Mouse (Mus musculus) thymus, adult 2 months (tissue): Measurements from ENCODE around the gene Hist1h2be. TPM values are rescaled to one million over a fixed set of nuclear protein-coding genes. Genes with fewer than 3 reads are reported as not detected.
A peak's percentile ranks its signal among the peaks of the same experiment; 100 is the strongest.
"Not testable (repeated sequence)": the region's sequence is repeated elsewhere in the genome, so short reads cannot be mapped to it uniquely, and the experiment has no call there.

Experiments used
- DNase-seq: peaks from one replicate; pipeline ENCODE4 v3.0.0; 2021
- H3K27ac ChIP-seq: fragments of 200-500 bp; 2 replicates; pipeline ENCODE4 v1.5.1; 2012; ENCODE audit warnings: low read length, control low read depth; ENCODE audit not compliant: control insufficient read depth, insufficient read depth
- H3K27me3 ChIP-seq: fragments of 200-500 bp; 2 replicates; pipeline ENCODE4 v1.6.1; 2012; ENCODE audit warnings: mild to moderate bottlenecking, low read length, moderate library complexity, mixed read lengths; ENCODE audit not compliant: control insufficient read depth, insufficient read depth
- H3K36me3 ChIP-seq: fragments of 200-500 bp; 2 replicates; pipeline ENCODE4 v1.6.1; 2012; ENCODE audit warnings: mild to moderate bottlenecking, low read length, moderate library complexity; ENCODE audit not compliant: control insufficient read depth, insufficient read depth
- H3K4me1 ChIP-seq: fragments of 200-500 bp; replicated peaks from 2 replicates; pipeline ENCODE4 v1.6.1; 2012; ENCODE audit warnings: low read length; ENCODE audit not compliant: control insufficient read depth, insufficient read depth
- H3K4me3 ChIP-seq: fragments of 200-500 bp; 2 replicates; pipeline ENCODE4 v1.5.1; 2012; ENCODE audit warnings: mild to moderate bottlenecking, low read length, control low read depth, moderate library complexity; ENCODE audit not compliant: control insufficient read depth, insufficient read depth
- CTCF ChIP-seq: fragments of 200-500 bp; IDR thresholded peaks from 2 replicates; pipeline ENCODE4 v1.5.1; 2012; ENCODE audit warnings: mild to moderate bottlenecking, control low read depth, low read length, moderate library complexity, borderline replicate concordance; ENCODE audit not compliant: control insufficient read depth, poor library complexity, insufficient read depth; ENCODE audit errors: extremely low read depth
- POLR2A ChIP-seq: fragments of 200-500 bp; IDR thresholded peaks from 2 replicates; pipeline ENCODE4 v1.6.1; 2012; ENCODE audit warnings: mild to moderate bottlenecking, low read length, control low read depth, moderate library complexity; ENCODE audit not compliant: control insufficient read depth, poor library complexity, insufficient read depth; ENCODE audit errors: extremely low read depth
- WGBS: fragments of 180-500 bp; shearing (Covaris S2); methylation state at CpG from one replicate; pipeline ENCODE4 v1.1.7; 2018; 5-methylcytosine and 5-hydroxymethylcytosine counted together
- polyA plus RNA-seq: library from polyadenylated mRNA; depleted of rRNA; stranded (reverse); fragments of >200 nt; gene quantifications from 2 replicates; pipeline ENCODE4 v1.2.3, GENCODE M21; 2012; rRNA removed

Gene Hist1h2be
- polyA plus RNA-seq = 14.4 and 19.9 TPM in 2 replicates

DNA sequence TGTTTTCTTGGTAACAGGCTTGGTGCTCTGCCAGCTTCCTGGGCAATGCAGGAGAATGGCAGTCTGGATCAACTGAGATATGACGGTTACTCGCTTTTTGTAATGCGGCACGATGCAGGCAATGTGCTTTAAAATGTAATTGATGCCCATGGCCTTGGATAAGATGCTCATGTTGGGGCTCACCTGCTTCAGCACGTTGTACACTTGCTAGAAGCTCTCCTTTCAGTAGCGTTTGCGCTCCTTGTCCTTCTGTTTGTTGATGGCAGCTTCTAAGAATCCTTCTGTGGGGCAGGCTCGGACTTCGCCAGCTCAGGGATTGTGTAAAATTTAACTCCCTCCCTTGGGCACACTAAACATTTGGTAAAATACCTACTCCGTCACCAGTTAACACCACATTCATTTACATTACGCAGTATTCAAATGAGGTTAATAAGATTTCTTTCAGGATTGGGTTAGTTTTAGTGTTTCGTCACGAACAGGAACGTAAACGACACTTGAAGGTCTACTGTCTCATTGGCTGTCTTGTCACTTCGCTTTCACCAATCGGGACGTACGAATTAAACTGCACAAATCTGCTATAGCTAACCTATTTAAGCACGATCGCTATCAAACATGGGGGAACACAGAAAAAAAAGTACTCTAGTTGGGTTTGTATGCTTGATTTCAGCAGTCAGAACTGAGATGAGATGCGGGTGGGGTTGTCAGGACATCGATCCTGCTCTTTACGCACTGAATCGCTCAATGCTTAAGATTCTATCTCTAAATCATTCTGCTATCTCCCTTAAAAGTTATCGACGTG, at the start of gene Hist1h2be:
Hist1h2be (minus strand) TSS at position 392 of the 799 bp plus-strand sequence.
- no peaks in the 10 kb centered on the region for H3K36me3 ChIP-seq
- H3K27ac ChIP-seq = peak within 1 kb of the TSS; percentile 99
- under 1% methylated on average over 27 of the region's 27 CpGs for WGBS
- H3K4me1 ChIP-seq = peaks cover 2% of the 10 kb centered on the region; the same call in 1 of the 2 replicates
- peak within 1 kb of the TSS; percentile 67 for H3K4me3 ChIP-seq
- TF ChIP-seq POLR2A = no peak
- TF ChIP-seq CTCF = no peak
- H3K27me3 ChIP-seq = no peaks in the 10 kb centered on the region
- DNase-seq = peak; percentile 61

- WGBS = 68% methylated on average over 3 of the region's 3 CpGs
- Histone ChIP-seq H3K27ac (no peak overlapping the region), H3K4me3 (no peak overlapping the region), H3K4me1 (no peaks in the 10 kb centered on the region), H3K27me3 (no peaks in the 10 kb centered on the region), H3K36me3 (no peaks in the 10 kb centered on the region)
- DNase-seq = no peak
- TF ChIP-seq CTCF (no peak), POLR2A (no peak)
Observed at GRCm38 (mm10) chr13:23662536-23662935, 41.6 kb upstream of the Hist1h2be start.

- H3K27me3 ChIP-seq = no peaks in the 10 kb centered on the region
- no peak overlapping the region for H3K4me3 ChIP-seq
- DNase-seq = no peak
- 75% methylated on average over 6 of the region's 6 CpGs for WGBS
- no peaks in the 10 kb centered on the region for H3K36me3 ChIP-seq
- TF ChIP-seq CTCF (no peak), POLR2A (no peak)
- no peak overlapping the region for H3K27ac ChIP-seq
- no peaks in the 10 kb centered on the region for H3K4me1 ChIP-seq
Observed at GRCm38 (mm10) chr13:23659636-23660366, 38.9 kb upstream of the Hist1h2be start.

GRCm38 (mm10) chr13:23630653-23631052, 9.7 kb upstream of the Hist1h2be start:
- TF ChIP-seq POLR2A = no peak
- TF ChIP-seq CTCF = no peak
- WGBS = 8% methylated on average over 1 of the region's 1 CpGs
- H3K4me3 ChIP-seq = no peak overlapping the region
- H3K27ac ChIP-seq = no peak overlapping the region
- no peaks in the 10 kb centered on the region for H3K4me1 ChIP-seq
- no peaks in the 10 kb centered on the region for H3K27me3 ChIP-seq
- no peaks in the 10 kb centered on the region for H3K36me3 ChIP-seq
- no peak for DNase-seq

GRCm38 (mm10) chr13:23622861-23623450, 2.0 kb upstream of the Hist1h2be start:
- Histone ChIP-seq H3K27ac (no peak overlapping the region; the same call in 1 of the 2 replicates), H3K4me1 (peaks cover 2% of the 10 kb centered on the region; the same call in 1 of the 2 replicates), H3K36me3 (no peaks in the 10 kb centered on the region), H3K4me3 (no peak overlapping the region), H3K27me3 (no peaks in the 10 kb centered on the region)
- TF ChIP-seq CTCF (no peak), POLR2A (no peak)
- peak; percentile 23 for DNase-seq
- 27% methylated on average over 7 of the region's 7 CpGs for WGBS

GRCm38 (mm10) chr13:23622175-23622671, 1.3 kb upstream of the Hist1h2be start, which contains the start of gene Hist1h1e:
Gene Hist1h1e (minus strand): TSS chr13:23622558.
- Histone ChIP-seq H3K27ac (peak within 1 kb of the TSS; percentile 99), H3K4me3 (peak within 1 kb of the TSS; percentile 67)
- not testable (repeated sequence) for H3K27me3 ChIP-seq, H3K36me3 ChIP-seq, H3K4me1 ChIP-seq
- TF ChIP-seq POLR2A = peak; percentile 91
- 0 out of 2 replicates have a peak, but pooled peaks have one; percentile 39 for TF ChIP-seq CTCF
- WGBS = under 1% methylated on average over 52 of the region's 53 CpGs
- DNase-seq = peak; percentile 86
